Mouse (Mus musculus): ENCODE measurements around the gene Cdkl1. TPM values are rescaled to one million over a fixed set of nuclear protein-coding genes. Genes with fewer than 3 reads are reported as not detected.
A peak's percentile ranks its signal among the peaks of the same experiment; 100 is the strongest.

Gene Cdkl1
- polyA plus RNA-seq, 1 experiment: 0.52 TPM

GRCm38 (mm10) chr12:69729246-69729645 is 61.8 kb downstream of the Cdkl1 start:
- H3K27me3 ChIP-seq (ENCODE audit: control insufficient read depth, insufficient read depth, low read length): no peaks in the 10 kb centered on the region
- no peak overlapping the region for H3K4me3 ChIP-seq (ENCODE audit: low read depth, low read length)
- no peak overlapping the region for H3K27ac ChIP-seq (ENCODE audit: insufficient read depth, low read depth, low read length)
- H3K4me1 ChIP-seq (ENCODE audit: control insufficient read depth, insufficient read depth, insufficient read length, low read length): no peaks in the 10 kb centered on the region
- TF ChIP-seq POLR2A (IDR thresholded peaks at IDR 0.05; ENCODE audit: low read depth, low read length): no peak
- TF ChIP-seq CTCF (IDR thresholded peaks at IDR 0.05; ENCODE audit: extremely low read depth, insufficient read length, insufficient replicate concordance, low read depth, low read length): no peak
- 100% methylated on average over 1 of the region's 1 CpGs for WGBS
- H3K36me3 ChIP-seq (ENCODE audit: control insufficient read depth, insufficient read depth, low read length): peaks cover 2% of the 10 kb centered on the region; the same call in 1 of the 2 replicates

- no peaks in the 10 kb centered on the region for H3K27me3 ChIP-seq (ENCODE audit: control insufficient read depth, insufficient read depth, low read length)
- peaks cover 3% of the 10 kb centered on the region; the same call in 1 of the 2 replicates for H3K36me3 ChIP-seq (ENCODE audit: control insufficient read depth, insufficient read depth, low read length)
- 0 out of 2 replicates have a peak, but pooled peaks have one; percentile 5 for TF ChIP-seq CTCF (IDR thresholded peaks at IDR 0.05; ENCODE audit: extremely low read depth, insufficient read length, insufficient replicate concordance, low read depth, low read length)
- TF ChIP-seq POLR2A (IDR thresholded peaks at IDR 0.05; ENCODE audit: low read depth, low read length): peak; percentile 91
- peak within 1 kb of the TSS; percentile 89 for H3K4me3 ChIP-seq (ENCODE audit: low read depth, low read length)
- under 1% methylated on average over 59 of the region's 60 CpGs for WGBS
- peak within 1 kb of the TSS; percentile 77 for H3K27ac ChIP-seq (ENCODE audit: insufficient read depth, low read depth, low read length)
- H3K4me1 ChIP-seq (ENCODE audit: control insufficient read depth, insufficient read depth, insufficient read length, low read length): peaks cover 10% of the 10 kb centered on the region; the same call in 1 of the 2 replicates
These were observed 66.2 kb downstream of the Cdkl1 start, which contains the start of the genes L2hgdh and Atp5s for GRCm38 (mm10) chr12:69724711-69725460. Gene L2hgdh, minus strand, starts transcription at chr12:69724873. Gene Atp5s, plus strand, starts transcription at chr12:69724950.

DNA sequence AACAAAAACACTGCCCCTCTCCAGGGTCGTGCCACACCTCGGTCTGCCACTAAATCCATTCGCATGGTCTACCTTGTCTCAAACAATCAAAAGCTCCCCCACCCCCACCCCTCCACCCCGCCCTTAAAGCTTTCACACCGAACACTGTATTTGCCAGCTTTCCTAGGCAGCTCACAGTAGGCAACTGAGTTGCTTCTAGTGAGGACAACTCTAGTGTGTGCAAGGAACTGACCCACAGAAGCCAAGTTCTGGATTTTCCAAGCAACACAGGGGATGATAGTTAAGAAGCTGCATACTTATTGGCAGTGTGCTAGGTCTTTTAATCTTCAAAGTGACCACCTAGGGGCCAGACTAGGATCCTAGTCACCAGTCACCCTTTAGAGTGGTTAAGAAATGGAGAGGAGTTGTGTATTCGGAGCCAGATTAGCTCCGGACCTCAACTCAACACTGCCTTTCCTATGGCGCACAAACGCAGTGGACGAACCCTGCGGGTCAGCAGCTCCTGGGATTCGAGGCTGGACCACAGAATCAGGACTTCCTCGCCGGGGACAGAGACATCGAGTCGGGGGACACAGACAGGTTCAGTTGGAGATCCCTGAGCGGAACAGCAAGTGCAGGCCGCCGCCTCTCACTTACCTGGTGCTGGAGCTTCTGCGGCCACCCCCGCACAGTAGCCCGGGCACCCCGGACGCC is 66.9 kb downstream of the Cdkl1 start:
- Histone ChIP-seq H3K4me1 (ENCODE audit: control insufficient read depth, insufficient read depth, insufficient read length, low read length) (peaks cover 10% of the 10 kb centered on the region; the same call in 1 of the 2 replicates), H3K27me3 (ENCODE audit: control insufficient read depth, insufficient read depth, low read length) (no peaks in the 10 kb centered on the region), H3K27ac (ENCODE audit: insufficient read depth, low read depth, low read length) (peak overlapping the region; percentile 30), H3K36me3 (ENCODE audit: control insufficient read depth, insufficient read depth, low read length) (peaks cover 9% of the 10 kb centered on the region; the same call in 1 of the 2 replicates), H3K4me3 (ENCODE audit: low read depth, low read length) (peak overlapping the region; percentile 89)
- WGBS: 2% methylated on average over 24 of the region's 24 CpGs
- TF ChIP-seq POLR2A (IDR thresholded peaks at IDR 0.05; ENCODE audit: low read depth, low read length) (no peak), CTCF (IDR thresholded peaks at IDR 0.05; ENCODE audit: extremely low read depth, insufficient read length, insufficient replicate concordance, low read depth, low read length) (no peak)

GRCm38 (mm10) chr12:69723376-69723775 is 67.7 kb downstream of the Cdkl1 start:
- 58% methylated on average over 2 of the region's 2 CpGs for WGBS
- Histone ChIP-seq H3K4me1 (ENCODE audit: control insufficient read depth, insufficient read depth, insufficient read length, low read length) (peaks cover 10% of the 10 kb centered on the region; the same call in 1 of the 2 replicates), H3K27me3 (ENCODE audit: control insufficient read depth, insufficient read depth, low read length) (no peaks in the 10 kb centered on the region), H3K36me3 (ENCODE audit: control insufficient read depth, insufficient read depth, low read length) (peaks cover 9% of the 10 kb centered on the region; the same call in 1 of the 2 replicates), H3K27ac (ENCODE audit: insufficient read depth, low read depth, low read length) (no peak overlapping the region), H3K4me3 (ENCODE audit: low read depth, low read length) (peak overlapping the region; percentile 89)
- TF ChIP-seq CTCF (IDR thresholded peaks at IDR 0.05; ENCODE audit: extremely low read depth, insufficient read length, insufficient replicate concordance, low read depth, low read length): no peak
- no peak for TF ChIP-seq POLR2A (IDR thresholded peaks at IDR 0.05; ENCODE audit: low read depth, low read length)

DNA sequence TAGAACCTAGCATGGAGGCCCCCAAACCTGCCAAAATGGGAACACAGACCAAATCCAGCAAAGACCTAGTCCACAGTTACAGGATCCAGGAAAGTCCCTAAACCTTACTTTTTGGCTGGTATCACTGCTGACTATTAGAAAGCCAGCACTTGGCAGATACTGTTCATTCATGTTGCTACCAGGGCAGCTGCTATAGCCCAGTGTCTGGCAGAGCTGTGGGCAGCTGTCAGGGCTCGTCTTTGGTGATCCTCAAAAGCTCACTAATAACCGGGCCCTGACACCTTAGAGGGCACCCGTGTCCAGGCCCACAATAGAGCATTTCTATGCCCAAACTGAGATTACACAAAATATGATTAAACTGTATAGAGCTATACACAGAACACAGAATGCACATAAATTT is 68.2 kb downstream of the Cdkl1 start:
- whole genome bisulfite sequencing: 89% methylated on average over 3 of the region's 3 CpGs
- peaks cover 10% of the 10 kb centered on the region; the same call in 1 of the 2 replicates for H3K4me1 ChIP-seq (ENCODE audit: control insufficient read depth, insufficient read depth, insufficient read length, low read length)
- TF ChIP-seq CTCF (IDR thresholded peaks at IDR 0.05; ENCODE audit: extremely low read depth, insufficient read length, insufficient replicate concordance, low read depth, low read length): no peak
- H3K36me3 ChIP-seq (ENCODE audit: control insufficient read depth, insufficient read depth, low read length): peaks cover 11% of the 10 kb centered on the region
- H3K27ac ChIP-seq (ENCODE audit: insufficient read depth, low read depth, low read length): 0 out of 2 replicates have a peak overlapping the region, but pooled peaks have one; percentile 4
- H3K4me3 ChIP-seq (ENCODE audit: low read depth, low read length): no peak overlapping the region
- no peaks in the 10 kb centered on the region for H3K27me3 ChIP-seq (ENCODE audit: control insufficient read depth, insufficient read depth, low read length)

DNA sequence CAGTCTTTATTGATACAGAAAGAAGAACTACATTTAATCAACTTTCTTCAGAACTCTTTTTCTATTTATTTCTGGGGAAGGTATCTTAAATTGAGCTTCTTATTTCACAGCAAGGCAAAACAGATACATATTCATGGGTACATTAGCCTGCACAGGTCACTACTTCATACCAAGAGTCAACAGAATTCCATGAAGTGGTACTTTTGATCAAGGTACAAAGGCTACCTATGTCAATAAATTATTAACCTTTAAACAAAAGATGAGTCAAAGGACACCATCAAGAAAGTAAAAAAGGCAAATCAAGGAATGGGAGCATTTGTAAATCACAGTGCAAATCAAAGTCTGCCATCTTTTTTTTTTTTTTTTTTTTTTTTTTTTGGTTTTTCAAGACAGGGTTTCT is 77.4 kb downstream of the Cdkl1 start:
- Histone ChIP-seq H3K27ac (ENCODE audit: insufficient read depth, low read depth, low read length) (peak overlapping the region; percentile 28; the same call in 1 of the 2 replicates), H3K4me1 (ENCODE audit: control insufficient read depth, insufficient read depth, insufficient read length, low read length) (no peaks in the 10 kb centered on the region; the same call in 1 of the 2 replicates)
- no peak for TF ChIP-seq POLR2A (IDR thresholded peaks at IDR 0.05; ENCODE audit: low read depth, low read length)
- TF ChIP-seq CTCF (IDR thresholded peaks at IDR 0.05; ENCODE audit: extremely low read depth, insufficient read length, insufficient replicate concordance, low read depth, low read length): no peak

More for the DNA sequence above, 77.4 kb downstream of the Cdkl1 start:
- Histone ChIP-seq H3K27me3 (ENCODE audit: control insufficient read depth, insufficient read depth, low read length) (no peaks in the 10 kb centered on the region), H3K36me3 (ENCODE audit: control insufficient read depth, insufficient read depth, low read length) (peaks cover 11% of the 10 kb centered on the region), H3K4me3 (ENCODE audit: low read depth, low read length) (no peak overlapping the region)
